In genomic region chr9:21161209-21161909, GRCm38 (mm10) we compare ENCODE assay signal across 8 mouse cellular contexts. TPM values are rescaled to one million over a fixed set of nuclear protein-coding genes. Genes with fewer than 3 reads are reported as not detected.
DNase-seq lines count a peak whose midpoint lies in the region; ATAC-seq and TF ChIP-seq lines count a peak whose summit lies in the region.

No protein-coding gene starts in this region.

- H3K27me3 ChIP-seq in MEL (ENCODE audit: control insufficient read depth in 1 of 2, insufficient read depth in 2 of 2, low read length in 2 of 2), result no peaks in the 10 kb centered on the region
- peaks cover 42% of the 10 kb centered on the region for H3K27me3 ChIP-seq in hindbrain, embryonic 11.5 days (ENCODE audit: control insufficient read depth, insufficient read depth, low read length)

- peak overlapping the region; percentile 14 for H3K27ac ChIP-seq in MEL (ENCODE audit: control insufficient read depth, low read depth, low read length)
- H3K27ac ChIP-seq in hindbrain, embryonic 11.5 days (ENCODE audit: low read depth, low read length), result no peak overlapping the region

- peak; percentile 99 for DNase-seq in MEL (ENCODE audit: low read depth, low spot score)
- peak; percentile 94 for DNase-seq in cerebellum, adult 9-10 months
- peak; percentile 91 to 97 for DNase-seq in frontal cortex, adult 2 months (ENCODE audit: extremely low spot score in 1 of 2, low spot score in 1 of 2)
- DNase-seq in hindbrain, embryonic 11.5 days (ENCODE audit: low spot score), result peak; percentile 92
- peak; percentile 92 to 96 for DNase-seq in layer of hippocampus, postnatal 14 days (ENCODE audit: low spot score in 2 of 2)
- peak; percentile 93 for DNase-seq in lung, postnatal 10 days
- DNase-seq in ovary, postnatal 14 days (ENCODE audit: low spot score), result peak; percentile 80
- DNase-seq in thymus, postnatal 10 days (ENCODE audit: low spot score in 2 of 2), result peak; percentile 72 to 78

- TF ChIP-seq RAD21 in MEL (IDR thresholded peaks at IDR 0.05; ENCODE audit: low read depth, low read length), result no peak

- H3K4me3 ChIP-seq in MEL (ENCODE audit: control insufficient read depth in 1 of 2, insufficient read depth in 1 of 2, low read depth in 2 of 2, low read length in 2 of 2), result peak overlapping the region; percentile 49 to 69
- peak overlapping the region; percentile 50 for H3K4me3 ChIP-seq in hindbrain, embryonic 11.5 days (ENCODE audit: low read depth, low read length)

- peak in 1 of 2 experiments; percentile 97; a peak in 2 of 4 replicates for TF ChIP-seq POLR2A in MEL (IDR thresholded peaks at IDR 0.05; ENCODE audit: control insufficient read depth in 1 of 2, insufficient read depth in 1 of 2, low read depth in 1 of 2, low read length in 2 of 2, poor library complexity in 1 of 2)

- peaks cover 6 to 22% of the 10 kb centered on the region in 2 experiments for H3K4me1 ChIP-seq in MEL (ENCODE audit: control insufficient read depth in 1 of 2, insufficient read depth in 2 of 2, low read length in 2 of 2)
- H3K4me1 ChIP-seq in hindbrain, embryonic 11.5 days (replicated peaks; ENCODE audit: control insufficient read depth, insufficient read depth, low read length), result peaks cover 12% of the 10 kb centered on the region; the same call in 1 of the 2 replicates

- peaks cover 0 to 12% of the 10 kb centered on the region in 2 experiments; a peak in 2 of 4 replicates for H3K36me3 ChIP-seq in MEL (ENCODE audit: control insufficient read depth in 1 of 2, insufficient read depth in 2 of 2, low read length in 2 of 2)
- H3K36me3 ChIP-seq in hindbrain, embryonic 11.5 days (ENCODE audit: control insufficient read depth, insufficient read depth, low read length), result no peaks in the 10 kb centered on the region

- H3K9ac ChIP-seq in MEL (ENCODE audit: control insufficient read depth, low read depth, low read length, poor library complexity, severe bottlenecking), result peak overlapping the region; percentile 75
- H3K9ac ChIP-seq in hindbrain, embryonic 11.5 days (ENCODE audit: low read depth, low read length), result peak overlapping the region; percentile 72

- H3K79me2 ChIP-seq in MEL (ENCODE audit: control insufficient read depth, insufficient read depth, low read length, poor library complexity), result peaks cover 10% of the 10 kb centered on the region

- H3K9me3 ChIP-seq in MEL (replicated peaks; ENCODE audit: insufficient read depth, low read length), result no peaks in the 10 kb centered on the region
- no peaks in the 10 kb centered on the region for H3K9me3 ChIP-seq in hindbrain, embryonic 11.5 days (ENCODE audit: control insufficient read depth, low read length)

- under 1% methylated on average over 52 of the region's 52 CpGs for WGBS in hindbrain, embryonic 11.5 days

- no peak for TF ChIP-seq EP300 in MEL (IDR thresholded peaks at IDR 0.05; ENCODE audit: low read depth in 1 of 2, low read length in 2 of 2)

- peak in 1 of 3 experiments; percentile 100; a peak in 2 of 6 replicates for TF ChIP-seq CTCF in MEL (IDR thresholded peaks at IDR 0.05 in 2 of 3, conservative IDR thresholded peaks at IDR 0.05 in 1 of 3; ENCODE audit: control insufficient read depth in 1 of 3, insufficient read depth in 1 of 3, low read depth in 2 of 3, low read length in 3 of 3, poor library complexity in 1 of 3, severe bottlenecking in 1 of 3)

- peak overlapping the region; percentile 92 for H3K4me2 ChIP-seq in hindbrain, embryonic 11.5 days (replicated peaks; ENCODE audit: low read depth, low read length)

- peak; percentile 73 for ATAC-seq in hindbrain, embryonic 11.5 days (ENCODE audit: low FRiP score)

TF ChIP-seq in MEL, 35 proteins besides CTCF, POLR2A, EP300 and RAD21:
- TF ChIP-seq POLR2AphosphoS5 (IDR thresholded peaks at IDR 0.05; ENCODE audit: borderline replicate concordance, low read depth, low read length) (peak; percentile 84; the same call in 1 of the 2 replicates), TBP (IDR thresholded peaks at IDR 0.05; ENCODE audit: low read depth, low read length) (peak; percentile 50; the same call in 1 of the 2 replicates), UBTF (IDR thresholded peaks at IDR 0.05; ENCODE audit: borderline replicate concordance, insufficient read depth, low read depth, low read length) (peak; percentile 60; the same call in 1 of the 2 replicates), NRF1 (IDR thresholded peaks at IDR 0.05; ENCODE audit: insufficient read depth, low read depth, low read length, poor library complexity, severe bottlenecking) (no peak)

RNA-seq across cellular contexts. Expression of gene Pde4a, which starts 4.2 kb away (rescaled TPM):
- 13.8 and 16.6 TPM in 2 replicates for total RNA-seq in MEL (2012; rRNA removed)
- 10 to 100 TPM; 45.6 to 53.9 TPM for polyA plus RNA-seq in MEL (2012; ENCODE audit: insufficient read depth in 1 of 2, insufficient read length in 2 of 2, low read depth in 1 of 2, low replicate concordance in 2 of 2, missing spikeins in 1 of 2)
- polyA plus RNA-seq in frontal cortex, adult 2 months (2012; rRNA removed), result 95.2 and 96.2 TPM in 2 replicates
- polyA plus RNA-seq in hindbrain, embryonic 11.5 days (2014; fragmentation: Nextera tagmentation; extraction: Ambion mirVana), result 5.2 and 5.7 TPM in 2 replicates
- total RNA-seq in layer of hippocampus, postnatal 14 days (2021), result 10 to 100 TPM; 63.8 to 69.9 TPM

RNA-seq across cellular contexts. Expression of gene Cdc37, which starts 11.6 kb away (rescaled TPM):
- total RNA-seq in MEL (2012; rRNA removed), result 751 and 779 TPM in 2 replicates
- 1,000 to 10,000 TPM in 1 of 2 experiments, 100 to 1,000 TPM in 1; 914 to 1,631 TPM for polyA plus RNA-seq in MEL (2012; ENCODE audit: insufficient read depth in 1 of 2, insufficient read length in 2 of 2, low read depth in 1 of 2, low replicate concordance in 2 of 2, missing spikeins in 1 of 2)
- polyA plus RNA-seq in frontal cortex, adult 2 months (2012; rRNA removed), result 175 and 217 TPM in 2 replicates
- 306 and 307 TPM in 2 replicates for polyA plus RNA-seq in hindbrain, embryonic 11.5 days (2014; fragmentation: Nextera tagmentation; extraction: Ambion mirVana)
- 100 to 1,000 TPM; 129 to 136 TPM for total RNA-seq in layer of hippocampus, postnatal 14 days (2021)

RNA-seq across cellular contexts. Expression of gene Tyk2, which starts 30.3 kb away (rescaled TPM):
- total RNA-seq in MEL (2012; rRNA removed), result 43.8 and 45.6 TPM in 2 replicates
- polyA plus RNA-seq in MEL (2012; ENCODE audit: insufficient read depth in 1 of 2, insufficient read length in 2 of 2, low read depth in 1 of 2, low replicate concordance in 2 of 2, missing spikeins in 1 of 2), result 10 to 100 TPM in 1 of 2 experiments, not detected in 1; 63.3 TPM
- polyA plus RNA-seq in frontal cortex, adult 2 months (2012; rRNA removed), result 16.5 and 19.1 TPM in 2 replicates
- polyA plus RNA-seq in hindbrain, embryonic 11.5 days (2014; fragmentation: Nextera tagmentation; extraction: Ambion mirVana), result 6.9 and 8.0 TPM in 2 replicates
- total RNA-seq in layer of hippocampus, postnatal 14 days (2021), result 10 to 100 TPM; 14.2 to 14.3 TPM
